ENCODE assay signal across 15 mouse cellular contexts in the genomic region with DNA sequence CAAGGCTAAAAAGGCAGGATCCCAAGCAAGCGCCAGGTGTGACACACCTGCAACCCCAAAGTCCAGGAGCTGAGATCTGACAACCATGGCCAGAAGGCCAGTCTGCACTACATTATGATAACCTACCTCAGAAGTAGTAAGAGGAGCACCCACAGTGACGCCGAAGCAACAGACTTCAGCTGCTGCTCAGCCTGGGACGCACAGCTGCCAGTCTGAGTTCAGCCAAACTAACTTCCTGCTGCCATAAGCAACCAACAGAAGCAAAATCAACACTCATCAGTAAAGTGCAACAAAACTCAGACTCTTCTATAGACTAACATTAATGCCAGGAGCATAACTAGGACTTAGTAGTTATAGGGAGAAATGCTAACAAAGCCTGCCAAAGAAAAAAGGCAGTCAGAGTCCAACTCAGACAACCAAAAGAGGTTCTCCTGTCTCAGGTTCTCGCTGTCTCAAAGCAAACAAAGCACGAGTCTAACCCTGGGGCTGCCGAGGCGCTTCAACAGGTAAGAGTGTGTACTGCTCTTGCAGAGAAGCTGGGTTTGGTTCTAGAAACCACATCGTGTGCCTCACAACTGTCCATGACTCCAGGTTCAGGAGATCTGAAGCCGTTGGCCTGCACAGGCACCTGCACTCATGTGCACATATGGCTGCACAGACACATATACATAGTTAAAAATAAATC.
"Had no signal": no experiment of that assay in that cellular context is flagged by ENCODE, and none has a peak within 500 bp of the region (broad histone marks: within the 10 kb centered on the region; RNA-seq: fewer than 3 reads in every experiment).

No protein-coding gene starts in this region.

- H3K27ac ChIP-seq: kidney, postnatal 0 days; layer of hippocampus, adult 2 months; limb, embryonic 10.5 days; liver, embryonic 13.5 days; lung, embryonic 15.5 days; macrophage; midbrain, embryonic 12.5 days had no signal

- H3K36me3 ChIP-seq: limb, embryonic 10.5 days; liver, embryonic 13.5 days; lung, embryonic 15.5 days; midbrain, embryonic 12.5 days had no signal

- H3K27me3 ChIP-seq: liver, embryonic 13.5 days; lung, embryonic 15.5 days; megakaryocyte, embryonic 14.5 days; midbrain, embryonic 12.5 days had no signal

- DNase-seq: kidney, adult 9 months; kidney, postnatal 4 days; liver, embryonic 13.5 days; liver, postnatal 0 days; lung, postnatal 14 days had no signal

- ATAC-seq: inflammation-experienced regulatory T-cells, adult 6 months; intestine, postnatal 0 days; liver, postnatal 0 days; midbrain, embryonic 16.5 days had no signal

- H3K4me1 ChIP-seq: limb, embryonic 10.5 days; lung, embryonic 15.5 days; midbrain, embryonic 12.5 days had no signal

- H3K4me3 ChIP-seq: layer of hippocampus, adult 2 months; limb, embryonic 10.5 days; liver, embryonic 13.5 days; lung, embryonic 15.5 days; megakaryocyte, embryonic 14.5 days; midbrain, embryonic 12.5 days had no signal
